Mouse (Mus musculus): ENCODE results near the gene Etv1. TPM values are rescaled to one million over a fixed set of nuclear protein-coding genes. Genes with fewer than 3 reads are reported as not detected.
"Not testable (repeated sequence)": the region's sequence is repeated elsewhere in the genome, so short reads cannot be mapped to it uniquely, and the experiment has no call there.

The Etv1 gene
- total RNA-seq, 2 experiments from 2014 or later = 66.5 to 67.9 TPM

DNA sequence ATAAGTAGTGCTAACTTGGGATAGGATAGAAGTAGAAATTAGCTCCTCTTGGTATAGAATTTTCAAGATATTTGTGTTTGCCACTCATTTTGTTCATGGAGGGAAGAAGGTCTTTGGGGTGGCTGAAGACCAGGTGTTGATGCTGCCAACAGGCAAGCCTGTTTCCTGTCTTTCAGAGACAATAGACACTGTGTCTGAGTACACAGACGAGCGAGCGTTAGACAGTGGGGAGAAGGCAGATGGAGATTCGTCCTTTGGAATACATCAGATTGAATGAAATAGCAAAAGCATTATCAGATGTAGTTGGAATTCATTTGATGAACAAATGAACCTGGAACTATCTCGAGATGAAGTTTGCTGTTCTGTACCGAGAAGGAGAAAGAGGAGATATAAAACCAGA, 33.2 kb downstream of the Etv1 start:
- DNase-seq (ENCODE audit: low spot score in 2 of 2) = no peak
- intact Hi-C loops (cut with DNase I) = no loop called here

GRCm38 (mm10) chr12:38814010-38814786, 35.0 kb downstream of the Etv1 start:
- intact Hi-C loops (cut with DNase I) = no loop called here

GRCm38 (mm10) chr12:38816235-38816634, 37.1 kb downstream of the Etv1 start:
- intact Hi-C loops (cut with DNase I) = no loop called here
- DNase-seq (ENCODE audit: low spot score in 2 of 2) = no peak

More at GRCm38 (mm10) chr12:38814010-38814786, 35.0 kb downstream of the Etv1 start:
- no peak for DNase-seq (ENCODE audit: low spot score in 2 of 2)

- no peak for DNase-seq (ENCODE audit: low spot score in 2 of 2)
- intact Hi-C loops (cut with DNase I) = no loop called here
Measured at GRCm38 (mm10) chr12:38818320-38818719, 39.1 kb downstream of the Etv1 start.

DNA sequence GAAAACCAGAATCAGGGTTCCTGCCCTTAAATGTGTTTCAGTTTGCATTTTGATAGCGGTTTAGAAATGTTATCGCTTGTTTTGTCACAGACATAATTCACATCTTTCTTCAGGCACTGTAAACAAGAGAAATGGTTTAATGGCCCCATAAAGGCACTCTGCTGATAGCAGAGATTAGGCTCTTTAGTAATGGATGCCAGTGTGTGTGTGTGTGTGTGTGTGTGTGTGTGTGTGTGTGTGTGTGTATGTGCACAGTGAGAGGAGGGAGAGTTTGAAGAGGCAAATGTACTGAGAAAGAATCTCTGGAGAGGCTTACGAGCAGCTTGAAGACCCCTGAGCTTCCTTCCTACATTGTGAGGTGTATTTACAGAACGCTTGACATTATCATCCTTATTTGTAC, 41.5 kb downstream of the Etv1 start:
- DNase-seq (ENCODE audit: low spot score in 2 of 2) = no peak
- intact Hi-C loops (cut with DNase I) = no loop called here

GRCm38 (mm10) chr12:38824405-38824804, 45.2 kb downstream of the Etv1 start:
- intact Hi-C loops (cut with DNase I) = no loop called here
- DNase-seq (ENCODE audit: low spot score in 2 of 2) = no peak

GRCm38 (mm10) chr12:38832981-38833380, 53.8 kb downstream of the Etv1 start:
- intact Hi-C loops (cut with DNase I) = no loop called here
- no peak for DNase-seq (ENCODE audit: low spot score in 2 of 2)

DNA sequence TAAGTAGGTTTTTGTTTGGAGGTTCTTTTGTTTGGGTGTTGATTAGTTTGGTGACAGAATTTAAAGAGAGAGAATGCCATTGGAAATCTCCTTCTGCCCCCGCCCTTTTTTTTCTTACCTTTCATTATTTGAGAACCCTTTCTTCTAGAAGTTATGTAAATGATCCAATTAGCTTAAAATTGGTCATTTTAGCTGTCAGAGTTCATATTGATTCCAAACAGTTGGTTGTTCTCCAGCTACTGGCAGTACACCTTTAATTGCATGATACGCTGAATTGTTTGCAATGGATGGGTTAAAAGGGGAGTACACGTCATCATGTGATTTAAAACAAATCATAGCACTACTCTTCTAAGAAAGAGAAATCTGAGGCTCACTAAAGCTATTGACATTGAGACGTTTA, 55.4 kb downstream of the Etv1 start:
- intact Hi-C loops (cut with DNase I) = no loop called here
- no peak for DNase-seq (ENCODE audit: low spot score in 2 of 2)

GRCm38 (mm10) chr12:38834986-38835385, 55.8 kb downstream of the Etv1 start:
- DNase-seq (ENCODE audit: low spot score in 2 of 2); intact Hi-C loops (cut with DNase I): not testable (repeated sequence)

- no peak for DNase-seq (ENCODE audit: low spot score in 2 of 2)
- intact Hi-C loops (cut with DNase I) = no loop called here
Measured at GRCm38 (mm10) chr12:38843801-38844295, 64.7 kb downstream of the Etv1 start.

- intact Hi-C loops (cut with DNase I) = no loop called here
Measured at GRCm38 (mm10) chr12:38847500-38848261, 68.5 kb downstream of the Etv1 start.

GRCm38 (mm10) chr12:38849994-38850393, 70.8 kb downstream of the Etv1 start:
- intact Hi-C loops (cut with DNase I) = no loop called here
- no peak for DNase-seq (ENCODE audit: low spot score in 2 of 2)

More at GRCm38 (mm10) chr12:38847500-38848261, 68.5 kb downstream of the Etv1 start:
- DNase-seq (ENCODE audit: low spot score in 2 of 2) = no peak

DNA sequence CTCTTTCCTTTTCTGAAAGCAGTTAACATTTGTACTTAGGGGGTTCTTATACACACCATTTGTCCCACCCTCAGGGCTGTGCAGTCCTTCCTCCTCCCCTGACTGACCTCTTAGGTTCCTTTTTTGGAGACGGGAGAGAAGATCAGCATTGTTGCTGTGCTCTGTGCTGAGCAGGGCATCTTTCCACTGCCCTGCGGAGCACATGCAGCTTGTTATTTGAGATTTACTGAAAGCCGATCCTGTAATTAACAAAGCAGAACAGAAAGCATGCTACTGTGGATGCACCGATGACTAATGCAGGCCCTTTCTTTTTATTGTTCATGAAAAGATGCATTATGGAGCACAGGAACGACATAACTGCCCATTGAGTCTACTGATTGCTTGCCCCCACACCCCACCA, 75.1 kb downstream of the Etv1 start:
- no peak for DNase-seq (ENCODE audit: low spot score in 2 of 2)
- intact Hi-C loops (cut with DNase I) = no loop called here

GRCm38 (mm10) chr12:38854751-38855150, 75.6 kb downstream of the Etv1 start:
- intact Hi-C loops (cut with DNase I) = no loop called here

GRCm38 (mm10) chr12:38859675-38860074, 80.5 kb downstream of the Etv1 start:
- no peak for DNase-seq (ENCODE audit: low spot score in 2 of 2)
- intact Hi-C loops (cut with DNase I) = no loop called here

More at GRCm38 (mm10) chr12:38854751-38855150, 75.6 kb downstream of the Etv1 start:
- DNase-seq (ENCODE audit: low spot score in 2 of 2) = no peak

DNA sequence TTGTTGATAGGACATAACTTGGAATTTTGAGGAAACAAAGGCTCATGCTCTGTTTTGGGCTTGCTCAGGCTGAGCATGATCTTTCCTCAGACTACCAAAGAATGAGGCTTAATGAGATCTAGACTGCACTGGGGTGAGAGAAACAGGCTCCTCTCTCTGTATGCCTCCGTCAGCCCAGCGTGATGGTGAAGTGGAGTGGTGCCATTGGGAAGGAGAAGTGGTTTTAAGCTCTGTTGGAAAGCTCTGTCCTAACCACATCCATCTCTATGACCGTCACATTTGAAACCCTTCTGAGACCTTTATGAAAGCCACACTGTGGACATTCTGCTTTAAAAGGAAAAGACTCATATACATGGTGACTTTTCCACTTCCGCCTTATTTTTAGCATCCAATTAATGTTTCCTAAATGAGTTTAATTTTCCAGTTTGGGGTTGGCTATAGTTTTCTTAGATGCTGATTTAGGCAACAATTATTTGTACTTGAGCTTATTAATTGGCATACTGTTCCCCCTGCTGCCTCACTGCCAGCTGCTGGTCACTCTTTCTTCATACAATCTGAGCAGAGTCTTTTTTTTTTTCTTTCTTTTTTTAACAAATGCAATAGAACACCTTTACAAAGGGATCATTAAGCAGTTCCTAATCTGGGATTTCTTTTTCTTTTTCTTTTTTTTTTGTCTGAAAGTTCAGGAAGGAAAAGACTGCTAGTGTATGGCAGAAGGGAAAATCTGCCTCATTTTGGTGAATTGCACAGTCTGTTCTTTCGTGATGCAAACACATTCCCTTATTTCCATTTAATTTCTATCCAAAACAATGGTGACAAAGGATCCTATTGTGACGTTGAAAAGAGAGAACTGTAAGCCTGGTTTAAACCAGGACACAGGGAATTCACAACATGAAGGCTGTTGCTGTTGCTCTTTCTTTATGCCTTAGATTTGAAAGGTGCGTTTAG, 81.3 kb downstream of the Etv1 start:
- no peak for DNase-seq (ENCODE audit: low spot score in 2 of 2)
- intact Hi-C loops (cut with DNase I) = no loop called here

GRCm38 (mm10) chr12:38863395-38863794, 84.2 kb downstream of the Etv1 start:
- no peak for DNase-seq (ENCODE audit: low spot score in 2 of 2)
- intact Hi-C loops (cut with DNase I) = no loop called here

DNA sequence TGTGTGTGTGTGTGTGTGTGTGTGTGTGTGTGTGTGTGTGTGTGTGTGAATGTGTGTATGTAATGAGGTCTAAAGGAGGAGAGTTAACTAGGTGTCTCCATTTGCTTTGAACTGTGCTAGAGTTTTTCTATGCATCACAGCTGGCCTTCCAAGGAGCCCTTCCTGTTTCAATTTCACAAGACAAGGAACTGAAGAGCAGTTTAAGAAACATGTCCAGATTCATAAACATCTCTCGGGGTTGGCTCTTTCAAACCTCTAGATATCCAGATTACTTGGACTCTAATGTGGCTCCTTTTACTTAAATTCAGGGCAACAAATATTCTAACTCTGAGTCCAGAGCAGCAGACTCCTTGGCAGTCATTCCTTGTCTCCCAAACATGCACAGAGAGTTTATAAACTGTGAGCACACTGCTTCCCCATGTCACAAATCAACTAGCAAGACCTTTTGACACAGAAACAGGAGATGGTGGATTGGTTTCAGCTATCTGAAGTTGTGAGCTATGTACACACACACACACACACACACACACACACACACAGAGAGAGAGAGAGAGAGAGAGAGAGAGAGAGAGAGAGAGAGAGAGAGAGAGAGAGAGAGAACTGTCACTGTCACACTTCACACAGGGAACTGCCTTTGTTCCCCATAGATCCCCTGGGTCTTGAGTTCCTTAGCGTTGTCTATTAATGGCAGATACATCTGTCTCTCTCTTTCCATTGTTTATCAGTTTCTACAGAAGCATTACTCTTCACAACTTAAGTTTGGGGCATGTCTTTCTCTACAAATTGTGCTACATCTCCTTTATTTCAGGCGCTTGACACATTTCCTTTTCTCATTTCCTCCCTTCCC, 85.0 kb downstream of the Etv1 start:
- no peak for DNase-seq (ENCODE audit: low spot score in 2 of 2)
- intact Hi-C loops (cut with DNase I) = no loop called here

- intact Hi-C loops (cut with DNase I) = no loop called here
Measured at GRCm38 (mm10) chr12:38874470-38874995, 95.4 kb downstream of the Etv1 start.

More at GRCm38 (mm10) chr12:38874470-38874995, 95.4 kb downstream of the Etv1 start:
- DNase-seq (ENCODE audit: low spot score in 2 of 2) = no peak

All from left cerebral cortex, postnatal 36 days (tissue).